Mouse (Mus musculus): ENCODE measurements around the gene Lrfn1. TPM values are rescaled to one million over a fixed set of nuclear protein-coding genes. Genes with fewer than 3 reads are reported as not detected.

The Lrfn1 gene
- polyA plus RNA-seq, 1 experiment from 2014 or later = 0.12 TPM

- H3K36me3 ChIP-seq (replicated peaks; ENCODE audit: insufficient read depth, low read length) = peaks cover 41% of the 10 kb centered on the region
- no peaks in the 10 kb centered on the region for H3K9me3 ChIP-seq (ENCODE audit: low read length)
- H3K27ac ChIP-seq (ENCODE audit: low read depth) = no peak overlapping the region
- H3K4me3 ChIP-seq (ENCODE audit: low read depth, low read length) = no peak overlapping the region
- no peak overlapping the region for H3K9ac ChIP-seq (replicated peaks)
- no peak overlapping the region for H3K4me2 ChIP-seq (ENCODE audit: low read depth, low read length)
- 84% methylated on average over 1 of the region's 1 CpGs for WGBS (ENCODE audit: insufficient replicate concordance)
- no peak for ATAC-seq
- H3K27me3 ChIP-seq (ENCODE audit: insufficient read depth, low read length) = no peaks in the 10 kb centered on the region
- TF ChIP-seq EP300 (IDR thresholded peaks at IDR 0.05; ENCODE audit: low read depth) (no peak), CTCF (IDR thresholded peaks at IDR 0.05; ENCODE audit: low read depth) (no peak)
- DNase-seq = no peak
- H3K4me1 ChIP-seq (ENCODE audit: insufficient read depth) = no peaks in the 10 kb centered on the region
These were observed 28.8 kb upstream of the Lrfn1 start for GRCm38 (mm10) chr7:28423018-28423417.

- no peak for ATAC-seq
- no peak overlapping the region for H3K27ac ChIP-seq (ENCODE audit: low read depth)
These were observed 24.0 kb upstream of the Lrfn1 start for GRCm38 (mm10) chr7:28427738-28428137.

GRCm38 (mm10) chr7:28430512-28430911 lies 21.3 kb upstream of the Lrfn1 start:
- ATAC-seq (no peak), DNase-seq (no peak)
- Histone ChIP-seq H3K4me3 (ENCODE audit: low read depth, low read length) (no peak overlapping the region), H3K27me3 (ENCODE audit: insufficient read depth, low read length) (no peaks in the 10 kb centered on the region), H3K36me3 (replicated peaks; ENCODE audit: insufficient read depth, low read length) (peaks cover 10% of the 10 kb centered on the region; the same call in 1 of the 2 replicates), H3K9ac (replicated peaks) (no peak overlapping the region), H3K27ac (ENCODE audit: low read depth) (peak overlapping the region; percentile 16; the same call in 1 of the 2 replicates), H3K4me1 (ENCODE audit: insufficient read depth) (peaks cover 48% of the 10 kb centered on the region), H3K4me2 (ENCODE audit: low read depth, low read length) (no peak overlapping the region), H3K9me3 (ENCODE audit: low read length) (no peaks in the 10 kb centered on the region)
- WGBS (ENCODE audit: insufficient replicate concordance) = 58% methylated on average over 1 of the region's 1 CpGs
- TF ChIP-seq CTCF (IDR thresholded peaks at IDR 0.05; ENCODE audit: low read depth) (no peak), EP300 (IDR thresholded peaks at IDR 0.05; ENCODE audit: low read depth) (no peak)

More at GRCm38 (mm10) chr7:28427738-28428137, 24.0 kb upstream of the Lrfn1 start:
- Histone ChIP-seq H3K4me3 (ENCODE audit: low read depth, low read length) (no peak overlapping the region), H3K9me3 (ENCODE audit: low read length) (no peaks in the 10 kb centered on the region), H3K9ac (replicated peaks) (no peak overlapping the region), H3K36me3 (replicated peaks; ENCODE audit: insufficient read depth, low read length) (peaks cover 18% of the 10 kb centered on the region), H3K4me2 (ENCODE audit: low read depth, low read length) (no peak overlapping the region), H3K27me3 (ENCODE audit: insufficient read depth, low read length) (no peaks in the 10 kb centered on the region), H3K4me1 (ENCODE audit: insufficient read depth) (peaks cover 20% of the 10 kb centered on the region)
- DNase-seq = no peak
- no peak for TF ChIP-seq CTCF (IDR thresholded peaks at IDR 0.05; ENCODE audit: low read depth)
- TF ChIP-seq EP300 (IDR thresholded peaks at IDR 0.05; ENCODE audit: low read depth) = no peak

GRCm38 (mm10) chr7:28432252-28432651 lies 19.5 kb upstream of the Lrfn1 start:
- Histone ChIP-seq H3K9me3 (ENCODE audit: low read length) (no peaks in the 10 kb centered on the region), H3K9ac (replicated peaks) (no peak overlapping the region), H3K4me1 (ENCODE audit: insufficient read depth) (peaks cover 53% of the 10 kb centered on the region), H3K4me3 (ENCODE audit: low read depth, low read length) (no peak overlapping the region), H3K36me3 (replicated peaks; ENCODE audit: insufficient read depth, low read length) (peaks cover 10% of the 10 kb centered on the region; the same call in 1 of the 2 replicates), H3K27me3 (ENCODE audit: insufficient read depth, low read length) (no peaks in the 10 kb centered on the region), H3K27ac (ENCODE audit: low read depth) (peak overlapping the region; percentile 11), H3K4me2 (ENCODE audit: low read depth, low read length) (peak overlapping the region; percentile 45)
- peak; percentile 94 for TF ChIP-seq EP300 (IDR thresholded peaks at IDR 0.05; ENCODE audit: low read depth)
- TF ChIP-seq CTCF (IDR thresholded peaks at IDR 0.05; ENCODE audit: low read depth) = no peak
- DNase-seq = no peak
- no peak for ATAC-seq
- 64% methylated on average over 2 of the region's 2 CpGs for WGBS (ENCODE audit: insufficient replicate concordance)

GRCm38 (mm10) chr7:28435660-28436259 lies 16.0 kb upstream of the Lrfn1 start:
- peak overlapping the region; percentile 91 for H3K4me3 ChIP-seq (ENCODE audit: low read depth, low read length)
- no peaks in the 10 kb centered on the region for H3K27me3 ChIP-seq (ENCODE audit: insufficient read depth, low read length)
- under 1% methylated on average over 24 of the region's 70 CpGs for WGBS (ENCODE audit: insufficient replicate concordance)
- peak overlapping the region; percentile 97 for H3K4me2 ChIP-seq (ENCODE audit: low read depth, low read length)
- peak; percentile 43 for DNase-seq
- H3K9me3 ChIP-seq (ENCODE audit: low read length) = no peaks in the 10 kb centered on the region
- H3K4me1 ChIP-seq (ENCODE audit: insufficient read depth) = peaks cover 52% of the 10 kb centered on the region
- H3K9ac ChIP-seq (replicated peaks) = peak overlapping the region; percentile 96
- no peak for TF ChIP-seq EP300 (IDR thresholded peaks at IDR 0.05; ENCODE audit: low read depth)
- TF ChIP-seq CTCF (IDR thresholded peaks at IDR 0.05; ENCODE audit: low read depth) = no peak
- peak overlapping the region; percentile 66 for H3K27ac ChIP-seq (ENCODE audit: low read depth)
- ATAC-seq = peak; percentile 2; the same call in 1 of the 2 replicates
- peaks cover 5% of the 10 kb centered on the region; the same call in 1 of the 2 replicates for H3K36me3 ChIP-seq (replicated peaks; ENCODE audit: insufficient read depth, low read length)

- H3K27ac ChIP-seq (ENCODE audit: low read depth) = peak overlapping the region; percentile 90
These were observed 15.4 kb upstream of the Lrfn1 start for GRCm38 (mm10) chr7:28436271-28436904.

More at GRCm38 (mm10) chr7:28436271-28436904, 15.4 kb upstream of the Lrfn1 start:
- peak overlapping the region; percentile 96 for H3K9ac ChIP-seq (replicated peaks)
- DNase-seq (peak; percentile 99), ATAC-seq (peak; percentile 96)
- peaks cover 3% of the 10 kb centered on the region; the same call in 1 of the 2 replicates for H3K36me3 ChIP-seq (replicated peaks; ENCODE audit: insufficient read depth, low read length)
- H3K4me3 ChIP-seq (ENCODE audit: low read depth, low read length) = peak overlapping the region; percentile 91
- peaks cover 50% of the 10 kb centered on the region for H3K4me1 ChIP-seq (ENCODE audit: insufficient read depth)
- H3K4me2 ChIP-seq (ENCODE audit: low read depth, low read length) = peak overlapping the region; percentile 97
- TF ChIP-seq EP300 (IDR thresholded peaks at IDR 0.05; ENCODE audit: low read depth) (no peak), CTCF (IDR thresholded peaks at IDR 0.05; ENCODE audit: low read depth) (peak; percentile 84)
- H3K9me3 ChIP-seq (ENCODE audit: low read length) = no peaks in the 10 kb centered on the region
- H3K27me3 ChIP-seq (ENCODE audit: insufficient read depth, low read length) = no peaks in the 10 kb centered on the region
- WGBS (ENCODE audit: insufficient replicate concordance) = 2% methylated on average over 51 of the region's 64 CpGs

All from liver, postnatal 0 days (tissue).